Mouse (Mus musculus): ENCODE measurements around the gene H2-M10.2. TPM values are rescaled to one million over a fixed set of nuclear protein-coding genes. Genes with fewer than 3 reads are reported as not detected.
"Not testable (repeated sequence)": the region's sequence is repeated elsewhere in the genome, so short reads cannot be mapped to it uniquely, and the experiment has no call there.

The H2-M10.2 gene
- polyA plus RNA-seq (2016; fragmentation: Nextera tagmentation; extraction: Ambion mirVana): 0.14 and 0.25 TPM in 2 replicates

GRCm38 (mm10) chr17:36286390-36286789, at the start of gene H2-M10.2:
Gene H2-M10.2, minus strand, starts transcription at chr17:36286490.
- H3K27me3 ChIP-seq (ENCODE audit: low read depth, poor library complexity, severe bottlenecking): no peaks in the 10 kb centered on the region
- H3K36me3 ChIP-seq: peaks cover 17% of the 10 kb centered on the region
- H3K9me3 ChIP-seq (replicated peaks): 0 out of 2 replicates have a peak, but pooled peaks cover 2% of the 10 kb centered on the region
- no peak for DNase-seq (ENCODE audit: low spot score)
- WGBS: 94% methylated on average over 2 of the region's 2 CpGs
- no peak within 1 kb of the TSS for H3K27ac ChIP-seq
- H3K4me1 ChIP-seq: no peaks in the 10 kb centered on the region
- H3K4me3 ChIP-seq: no peak within 1 kb of the TSS

GRCm38 (mm10) chr17:36326055-36326454, 39.8 kb upstream of the H2-M10.2 start, which contains the start of gene H2-M10.1:
Gene H2-M10.1, minus strand, starts transcription at chr17:36326155.
- H3K36me3 ChIP-seq: no peaks in the 10 kb centered on the region
- no peaks in the 10 kb centered on the region for H3K4me1 ChIP-seq
- WGBS: 93% methylated on average over 4 of the region's 4 CpGs
- no peak for DNase-seq (ENCODE audit: low spot score)
- H3K27me3 ChIP-seq (ENCODE audit: low read depth, poor library complexity, severe bottlenecking): no peaks in the 10 kb centered on the region
- H3K9me3 ChIP-seq (replicated peaks): no peaks in the 10 kb centered on the region
- no peak within 1 kb of the TSS for H3K4me3 ChIP-seq
- no peak within 1 kb of the TSS for H3K27ac ChIP-seq

GRCm38 (mm10) chr17:36315689-36316253, 29.5 kb upstream of the H2-M10.2 start:
- WGBS: 28% methylated on average over 5 of the region's 5 CpGs
- H3K9me3 ChIP-seq (replicated peaks): no peaks in the 10 kb centered on the region
- peak overlapping the region; percentile 57 for H3K4me3 ChIP-seq
- peaks cover 9% of the 10 kb centered on the region for H3K4me1 ChIP-seq
- H3K27me3 ChIP-seq (ENCODE audit: low read depth, poor library complexity, severe bottlenecking): 0 out of 2 replicates have a peak, but pooled peaks cover 6% of the 10 kb centered on the region
- DNase-seq (ENCODE audit: low spot score): no peak
- H3K27ac ChIP-seq: no peak overlapping the region
- H3K36me3 ChIP-seq: no peaks in the 10 kb centered on the region

GRCm38 (mm10) chr17:36315041-36315688, 28.9 kb upstream of the H2-M10.2 start:
- Histone ChIP-seq H3K36me3 (no peaks in the 10 kb centered on the region), H3K27ac (peak overlapping the region; percentile 73), H3K4me1 (peaks cover 9% of the 10 kb centered on the region), H3K9me3 (replicated peaks) (no peaks in the 10 kb centered on the region), H3K4me3 (peak overlapping the region; percentile 57), H3K27me3 (ENCODE audit: low read depth, poor library complexity, severe bottlenecking) (0 out of 2 replicates have a peak, but pooled peaks cover 6% of the 10 kb centered on the region)
- DNase-seq (ENCODE audit: low spot score): peak; percentile 57
- WGBS: under 1% methylated on average over 19 of the region's 19 CpGs

- H3K27ac ChIP-seq: 0 out of 2 replicates have a peak overlapping the region, but pooled peaks have one; percentile 73
- H3K4me1 ChIP-seq: peaks cover 9% of the 10 kb centered on the region
- no peaks in the 10 kb centered on the region for H3K36me3 ChIP-seq
- 1% methylated on average over 9 of the region's 9 CpGs for WGBS
- H3K4me3 ChIP-seq: peak overlapping the region; percentile 57
- 0 out of 2 replicates have a peak, but pooled peaks cover 6% of the 10 kb centered on the region for H3K27me3 ChIP-seq (ENCODE audit: low read depth, poor library complexity, severe bottlenecking)
- no peaks in the 10 kb centered on the region for H3K9me3 ChIP-seq (replicated peaks)
- DNase-seq (ENCODE audit: low spot score): peak; percentile 33
These were observed 28.2 kb upstream of the H2-M10.2 start for GRCm38 (mm10) chr17:36314511-36314910.

- no peaks in the 10 kb centered on the region for H3K4me1 ChIP-seq
- H3K36me3 ChIP-seq: no peaks in the 10 kb centered on the region
- no peaks in the 10 kb centered on the region for H3K9me3 ChIP-seq (replicated peaks)
- 34% methylated on average over 1 of the region's 1 CpGs for WGBS
- no peaks in the 10 kb centered on the region for H3K27me3 ChIP-seq (ENCODE audit: low read depth, poor library complexity, severe bottlenecking)
- no peak overlapping the region for H3K27ac ChIP-seq
- H3K4me3 ChIP-seq: no peak overlapping the region
- DNase-seq (ENCODE audit: low spot score): no peak
These were observed 23.0 kb upstream of the H2-M10.2 start for GRCm38 (mm10) chr17:36309293-36309692.

- not testable (repeated sequence) for H3K27me3 ChIP-seq (ENCODE audit: low read depth, poor library complexity, severe bottlenecking); H3K36me3 ChIP-seq; H3K9me3 ChIP-seq (replicated peaks); H3K27ac ChIP-seq; H3K4me1 ChIP-seq; H3K4me3 ChIP-seq
- DNase-seq (ENCODE audit: low spot score): peak; percentile 67
- 3% methylated on average over 3 of the region's 3 CpGs for WGBS
These were observed 22.6 kb upstream of the H2-M10.2 start for GRCm38 (mm10) chr17:36308855-36309254.

- Histone ChIP-seq H3K4me3 (no peak overlapping the region), H3K36me3 (peaks cover 60% of the 10 kb centered on the region), H3K27ac (no peak overlapping the region), H3K9me3 (replicated peaks) (0 out of 2 replicates have a peak, but pooled peaks cover 2% of the 10 kb centered on the region), H3K4me1 (no peaks in the 10 kb centered on the region), H3K27me3 (ENCODE audit: low read depth, poor library complexity, severe bottlenecking) (no peaks in the 10 kb centered on the region)
- no peak for DNase-seq (ENCODE audit: low spot score)
- WGBS: 90% methylated on average over 4 of the region's 4 CpGs
These were observed 4.6 kb downstream of the H2-M10.2 start for GRCm38 (mm10) chr17:36281521-36282245.

- Histone ChIP-seq H3K36me3 (peaks cover 64% of the 10 kb centered on the region), H3K27me3 (ENCODE audit: low read depth, poor library complexity, severe bottlenecking) (no peaks in the 10 kb centered on the region), H3K27ac (no peak overlapping the region), H3K4me1 (peaks cover 26% of the 10 kb centered on the region), H3K4me3 (no peak overlapping the region), H3K9me3 (replicated peaks) (no peaks in the 10 kb centered on the region)
- no peak for DNase-seq (ENCODE audit: low spot score)
- 92% methylated on average over 4 of the region's 4 CpGs for WGBS
These were observed 11.5 kb downstream of the H2-M10.2 start for GRCm38 (mm10) chr17:36274776-36275175.

- H3K4me3 ChIP-seq: no peak overlapping the region
- no peaks in the 10 kb centered on the region for H3K9me3 ChIP-seq (replicated peaks)
- H3K4me1 ChIP-seq: peaks cover 28% of the 10 kb centered on the region
- H3K27me3 ChIP-seq (ENCODE audit: low read depth, poor library complexity, severe bottlenecking): no peaks in the 10 kb centered on the region
- 93% methylated on average over 4 of the region's 4 CpGs for WGBS
- peaks cover 55% of the 10 kb centered on the region for H3K36me3 ChIP-seq
- no peak overlapping the region for H3K27ac ChIP-seq
- no peak for DNase-seq (ENCODE audit: low spot score)
These were observed 12.5 kb downstream of the H2-M10.2 start for GRCm38 (mm10) chr17:36273796-36274195.

GRCm38 (mm10) chr17:36272643-36273366, 13.5 kb downstream of the H2-M10.2 start:
- 86% methylated on average over 9 of the region's 9 CpGs for WGBS
- H3K9me3 ChIP-seq (replicated peaks): no peaks in the 10 kb centered on the region
- H3K27me3 ChIP-seq (ENCODE audit: low read depth, poor library complexity, severe bottlenecking): no peaks in the 10 kb centered on the region
- DNase-seq (ENCODE audit: low spot score): no peak
- peaks cover 28% of the 10 kb centered on the region for H3K4me1 ChIP-seq
- H3K4me3 ChIP-seq: peak overlapping the region; percentile 97
- H3K36me3 ChIP-seq: peaks cover 56% of the 10 kb centered on the region
- no peak overlapping the region for H3K27ac ChIP-seq

- peak within 1 kb of the TSS; percentile 99 for H3K27ac ChIP-seq
- peak within 1 kb of the TSS; percentile 97 for H3K4me3 ChIP-seq
- WGBS: 2% methylated on average over 43 of the region's 43 CpGs
- H3K36me3 ChIP-seq: peaks cover 58% of the 10 kb centered on the region
- H3K4me1 ChIP-seq: peaks cover 28% of the 10 kb centered on the region
- DNase-seq (ENCODE audit: low spot score): peak; percentile 89
- H3K9me3 ChIP-seq (replicated peaks): no peaks in the 10 kb centered on the region
- H3K27me3 ChIP-seq (ENCODE audit: low read depth, poor library complexity, severe bottlenecking): no peaks in the 10 kb centered on the region
These were observed 14.6 kb downstream of the H2-M10.2 start, which contains the start of gene Trim39 for GRCm38 (mm10) chr17:36271586-36272256. Gene Trim39, minus strand, starts transcription at chr17:36272247.
